ENCODE assay signal across 8 mouse cellular contexts in genomic region chr10:80985970-80986701, GRCm38 (mm10). TPM values are rescaled to one million over a fixed set of nuclear protein-coding genes. Genes with fewer than 3 reads are reported as not detected.
DNase-seq lines count a peak whose midpoint lies in the region; ATAC-seq and TF ChIP-seq lines count a peak whose summit lies in the region.

No protein-coding gene starts in this region.

- in situ Hi-C loops in CH12.LX (cut with MboI; ENCODE audit: low pct_ligation_motif_present, low pct_unique_long_range_greater_than_20kb, low sequenced_read_pairs) = no loop called here

- TF ChIP-seq EP300 in CH12.LX (IDR thresholded peaks at IDR 0.05; ENCODE audit: low read length) = peak; percentile 29; the same call in 1 of the 2 replicates

- no peaks in the 10 kb centered on the region for H3K9me3 ChIP-seq in heart, embryonic 11.5 days (replicated peaks; ENCODE audit: control insufficient read depth, low read length)
- H3K9me3 ChIP-seq in CH12.LX (replicated peaks; ENCODE audit: low read length) = peaks cover 3% of the 10 kb centered on the region
- no peaks in the 10 kb centered on the region for H3K9me3 ChIP-seq in hindbrain, embryonic 10.5 days

- H3K27ac ChIP-seq in heart, embryonic 11.5 days (ENCODE audit: low read depth, low read length) = no peak overlapping the region
- peak overlapping the region; percentile 34; the same call in 1 of the 2 replicates for H3K27ac ChIP-seq in CH12.LX (ENCODE audit: insufficient read depth, low read depth)
- H3K27ac ChIP-seq in hindbrain, embryonic 10.5 days = no peak overlapping the region

- 33% methylated on average over 13 of the region's 13 CpGs for WGBS in heart, embryonic 11.5 days (ENCODE audit: insufficient replicate concordance)
- WGBS in hindbrain, embryonic 10.5 days = 34% methylated on average over 13 of the region's 13 CpGs

- TF ChIP-seq CTCF in CH12.LX (conservative IDR thresholded peaks at IDR 0.05 in 1 of 2, IDR thresholded peaks at IDR 0.05 in 1 of 2; ENCODE audit: low read depth in 2 of 2, low read length in 2 of 2) = no peak

- peaks cover 19% of the 10 kb centered on the region for H3K4me1 ChIP-seq in heart, embryonic 11.5 days (ENCODE audit: control insufficient read depth, insufficient read depth, low read length)
- H3K4me1 ChIP-seq in CH12.LX (ENCODE audit: control insufficient read depth in 1 of 2, insufficient read depth in 2 of 2) = peaks cover 31 to 77% of the 10 kb centered on the region in 2 experiments
- peaks cover 20% of the 10 kb centered on the region for H3K4me1 ChIP-seq in hindbrain, embryonic 10.5 days (replicated peaks)

- H3K4me3 ChIP-seq in heart, embryonic 11.5 days (ENCODE audit: low read depth, low read length) = peak overlapping the region; percentile 36
- peak overlapping the region; percentile 7 to 64 (median 26) for H3K4me3 ChIP-seq in CH12.LX (replicated peaks in 1 of 3; ENCODE audit: low read depth in 2 of 3, low read length in 2 of 3, poor library complexity in 1 of 3)
- H3K4me3 ChIP-seq in hindbrain, embryonic 10.5 days = peak overlapping the region; percentile 13

- 0 out of 2 replicates have a peak, but pooled peaks have one; percentile 3 for TF ChIP-seq POLR2A in CH12.LX (IDR thresholded peaks at IDR 0.05; ENCODE audit: low read depth, low read length)

- peak overlapping the region; percentile 72 for H3K4me2 ChIP-seq in heart, embryonic 11.5 days
- peak overlapping the region; percentile 77 for H3K4me2 ChIP-seq in CH12.LX (ENCODE audit: insufficient read depth, low read depth, poor library complexity, severe bottlenecking)

- TF ChIP-seq RAD21 in CH12.LX (IDR thresholded peaks at IDR 0.05; ENCODE audit: low read depth, low read length) = no peak

- dilution Hi-C loops in CH12.LX (cut with MboI; ENCODE audit: extremely low pct_ligation_motif_present, extremely low pct_unique_long_range_greater_than_20kb, low sequenced_read_pairs) = no loop called here

- no peak for ATAC-seq in heart, embryonic 11.5 days (replicated peaks; ENCODE audit: insufficient number of reproducible peaks, low FRiP score, low TSS enrichment)
- ATAC-seq in cerebellum, adult (ENCODE audit: insufficient number of reproducible peaks, low FRiP score, low TSS enrichment) = no peak

- no peaks in the 10 kb centered on the region for H3K36me3 ChIP-seq in heart, embryonic 11.5 days (ENCODE audit: control insufficient read depth, insufficient read depth, low read length)
- no peaks in the 10 kb centered on the region for H3K36me3 ChIP-seq in CH12.LX (replicated peaks in 1 of 2; ENCODE audit: control insufficient read depth in 1 of 2, insufficient read depth in 1 of 2, low read length in 1 of 2)
- H3K36me3 ChIP-seq in hindbrain, embryonic 10.5 days = no peaks in the 10 kb centered on the region

- peaks cover 30% of the 10 kb centered on the region for H3K27me3 ChIP-seq in heart, embryonic 11.5 days (ENCODE audit: control insufficient read depth, insufficient read depth, low read length)
- peaks cover 7% of the 10 kb centered on the region for H3K27me3 ChIP-seq in CH12.LX (replicated peaks)
- peaks cover 56% of the 10 kb centered on the region for H3K27me3 ChIP-seq in hindbrain, embryonic 10.5 days (ENCODE audit: insufficient read depth, poor library complexity, severe bottlenecking)

- H3K9ac ChIP-seq in heart, embryonic 11.5 days (ENCODE audit: low read depth, low read length) = peak overlapping the region; percentile 61
- 0 out of 2 replicates have a peak overlapping the region, but pooled peaks have one; percentile 31 for H3K9ac ChIP-seq in CH12.LX (ENCODE audit: insufficient read depth, low read depth)

- no peaks in the 10 kb centered on the region for H3K79me2 ChIP-seq in CH12.LX (replicated peaks; ENCODE audit: control insufficient read depth, extremely low read depth, insufficient read depth, poor library complexity, severe bottlenecking)

- no peak for DNase-seq in heart, adult 11 months
- no peak for DNase-seq in CH12.LX (ENCODE audit: extremely low read depth)
- no peak for DNase-seq in hindbrain, embryonic 10.5 days (ENCODE audit: low spot score)
- DNase-seq in lung, postnatal 36 days = peak; percentile 59
- no peak for DNase-seq in yolk sac, embryonic 10.5 days (ENCODE audit: low spot score)
- no peak for DNase-seq in kidney, postnatal 36 days

TF ChIP-seq in CH12.LX, 34 proteins besides CTCF, POLR2A, EP300 and RAD21:
- TF ChIP-seq ZNF384 (IDR thresholded peaks at IDR 0.05; ENCODE audit: low read depth, low read length) = peak; percentile 75
- no peak for TF ChIP-seq USF2 (conservative IDR thresholded peaks at IDR 0.05; ENCODE audit: low read depth, low read length)
- TF ChIP-seq KAT2A (IDR thresholded peaks at IDR 0.05; ENCODE audit: insufficient replicate concordance, low read length) = no peak
- no peak for TF ChIP-seq POLR2AphosphoS2 (IDR thresholded peaks at IDR 0.05; ENCODE audit: low read depth, low read length)
- no peak for TF ChIP-seq ZC3H11A (IDR thresholded peaks at IDR 0.05; ENCODE audit: low read depth, low read length)
- TF ChIP-seq JUND (conservative IDR thresholded peaks at IDR 0.05; ENCODE audit: low read depth, low read length) = no peak
- no peak; the same call in 1 of the 2 replicates for TF ChIP-seq IRF4 (IDR thresholded peaks at IDR 0.05; ENCODE audit: low read depth, low read length)
- TF ChIP-seq MAZ (IDR thresholded peaks at IDR 0.05; ENCODE audit: low read depth, low read length) = peak; percentile 96
- no peak for TF ChIP-seq MAFK (IDR thresholded peaks at IDR 0.05; ENCODE audit: insufficient replicate concordance, low read length)
- no peak for TF ChIP-seq JUN (IDR thresholded peaks at IDR 0.05; ENCODE audit: insufficient read depth, low read depth, low read length)
- no peak for TF ChIP-seq MEF2A (IDR thresholded peaks at IDR 0.05; ENCODE audit: borderline replicate concordance, low read depth, low read length)
- TF ChIP-seq HCFC1 (IDR thresholded peaks at IDR 0.05; ENCODE audit: low read depth, low read length) = no peak
- TF ChIP-seq NRF1 (IDR thresholded peaks at IDR 0.05; ENCODE audit: low read depth, low read length) = no peak
- no peak; the same call in none of the 2 replicates for TF ChIP-seq ETS1 (conservative IDR thresholded peaks at IDR 0.05; ENCODE audit: low read depth, low read length)
- TF ChIP-seq MYC (IDR thresholded peaks at IDR 0.05; ENCODE audit: low read depth, low read length) = no peak
- TF ChIP-seq CHD1 (IDR thresholded peaks at IDR 0.05; ENCODE audit: low read depth, low read length) = no peak
- no peak for TF ChIP-seq CHD2 (IDR thresholded peaks at IDR 0.05; ENCODE audit: low read length)
- peak; percentile 39; the same call in 1 of the 2 replicates for TF ChIP-seq ZMIZ1 (IDR thresholded peaks at IDR 0.05; ENCODE audit: low read depth, low read length)
- TF ChIP-seq UBTF (IDR thresholded peaks at IDR 0.05; ENCODE audit: low read depth, low read length) = 0 out of 2 replicates have a peak, but pooled peaks have one; percentile 70
- no peak for TF ChIP-seq BHLHE40 (IDR thresholded peaks at IDR 0.05; ENCODE audit: low read depth, low read length)
- no peak; the same call in 1 of the 2 replicates for TF ChIP-seq SMC3 (IDR thresholded peaks at IDR 0.05; ENCODE audit: low read depth, low read length)
- TF ChIP-seq ELF1 (IDR thresholded peaks at IDR 0.05; ENCODE audit: low read depth, low read length) = no peak; the same call in 1 of the 2 replicates
- TF ChIP-seq PAX5 (IDR thresholded peaks at IDR 0.05; ENCODE audit: low read length) = no peak
- TF ChIP-seq NELFE (IDR thresholded peaks at IDR 0.05; ENCODE audit: low read depth, low read length) = no peak
- no peak for TF ChIP-seq MAX (IDR thresholded peaks at IDR 0.05; ENCODE audit: low read length)
- TF ChIP-seq MXI1 (IDR thresholded peaks at IDR 0.05; ENCODE audit: low read depth, low read length) = no peak
- no peak for TF ChIP-seq ZKSCAN1 (IDR thresholded peaks at IDR 0.05; ENCODE audit: borderline replicate concordance, low read depth, low read length)
- 0 out of 2 replicates have a peak, but pooled peaks have one; percentile 6 for TF ChIP-seq SIN3A (IDR thresholded peaks at IDR 0.05; ENCODE audit: low read length)

RNA-seq across cellular contexts. Expression of gene Gng7, which starts 28.6 kb away (rescaled TPM):
- polyA plus RNA-seq in heart, embryonic 11.5 days (2014; fragmentation: Nextera tagmentation; extraction: Ambion mirVana) = 1.4 TPM in 2 replicates
- 0.46 and 0.47 TPM in 2 replicates for total RNA-seq in CH12.LX (2012; rRNA removed)
- total RNA-seq in CH12.LX (2014; rRNA removed) = not detected in 2 replicates
- 0.24 and 0.68 TPM in 2 replicates for polyA plus RNA-seq in CH12.LX (2012; ENCODE audit: insufficient read length, low read depth)
- polyA plus RNA-seq in hindbrain, embryonic 10.5 days (2016; fragmentation: Nextera tagmentation; extraction: Ambion mirVana) = 7.1 and 8.6 TPM in 2 replicates

RNA-seq across cellular contexts. Expression of gene Diras1, which starts 39.3 kb away (rescaled TPM):
- polyA plus RNA-seq in heart, embryonic 11.5 days (2014; fragmentation: Nextera tagmentation; extraction: Ambion mirVana) = 0.13 TPM in 1 of 2 replicates, not detected in the other
- total RNA-seq in CH12.LX (2012; rRNA removed) = not detected in 2 replicates
- total RNA-seq in CH12.LX (2014; rRNA removed) = not detected in 2 replicates
- polyA plus RNA-seq in CH12.LX (2012; ENCODE audit: insufficient read length, low read depth) = not detected in 2 replicates
- polyA plus RNA-seq in hindbrain, embryonic 10.5 days (2016; fragmentation: Nextera tagmentation; extraction: Ambion mirVana) = 4.6 and 9.8 TPM in 2 replicates

RNA-seq across cellular contexts. Expression of gene Slc39a3, which starts 51.1 kb away (rescaled TPM):
- polyA plus RNA-seq in heart, embryonic 11.5 days (2014; fragmentation: Nextera tagmentation; extraction: Ambion mirVana) = 3.9 and 4.1 TPM in 2 replicates
- total RNA-seq in CH12.LX (2012; rRNA removed) = 6.3 and 7.2 TPM in 2 replicates
- 3.5 and 3.9 TPM in 2 replicates for total RNA-seq in CH12.LX (2014; rRNA removed)
- polyA plus RNA-seq in CH12.LX (2012; ENCODE audit: insufficient read length, low read depth) = 4.2 and 4.3 TPM in 2 replicates
- 16.9 and 26.7 TPM in 2 replicates for polyA plus RNA-seq in hindbrain, embryonic 10.5 days (2016; fragmentation: Nextera tagmentation; extraction: Ambion mirVana)

RNA-seq across cellular contexts. Expression of gene Gadd45b, which starts 56.3 kb away (rescaled TPM):
- polyA plus RNA-seq in heart, embryonic 11.5 days (2014; fragmentation: Nextera tagmentation; extraction: Ambion mirVana) = 21.3 and 25.6 TPM in 2 replicates
- total RNA-seq in CH12.LX (2012; rRNA removed) (36.2 and 52.5 TPM in 2 replicates), CH12.LX (2014; rRNA removed) (19.3 and 24.4 TPM in 2 replicates)
- 14.9 and 16.4 TPM in 2 replicates for polyA plus RNA-seq in CH12.LX (2012; ENCODE audit: insufficient read length, low read depth)
- polyA plus RNA-seq in hindbrain, embryonic 10.5 days (2016; fragmentation: Nextera tagmentation; extraction: Ambion mirVana) = 9.8 and 11.8 TPM in 2 replicates
